Mouse (Mus musculus) CH12F3 (cell line): ENCODE measurements around the gene Cutal.

Experiments
- in situ Hi-C: fragments of 300-500 bp; cut with MboI; formaldehyde crosslinking; loops from 2 replicates; pipeline ENCODE4 v1.14.3; 2020; ENCODE audit warnings: low sequenced_read_pairs

Cutal gene

DNA sequence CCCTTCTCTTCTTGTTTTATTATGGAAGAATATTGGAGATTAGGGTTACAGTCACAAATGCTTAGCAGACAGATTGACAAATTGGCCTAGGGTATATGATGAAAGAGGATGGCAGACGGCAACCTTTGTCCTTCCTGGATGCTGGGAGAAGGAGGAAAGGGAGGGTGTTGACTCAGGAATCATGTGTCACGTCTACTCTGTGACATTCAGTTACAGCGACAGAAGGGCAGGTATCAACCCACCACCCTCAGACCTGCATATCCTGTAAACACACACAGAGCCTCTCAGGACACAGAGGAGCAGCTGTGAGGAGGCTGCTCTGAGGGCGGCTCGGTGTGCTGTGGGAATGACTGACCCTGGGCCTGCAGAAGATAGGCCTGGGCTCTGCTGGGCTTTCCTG lies 9.0 kb downstream of the Cutal start:
- in situ Hi-C loops, result no loop called here

DNA sequence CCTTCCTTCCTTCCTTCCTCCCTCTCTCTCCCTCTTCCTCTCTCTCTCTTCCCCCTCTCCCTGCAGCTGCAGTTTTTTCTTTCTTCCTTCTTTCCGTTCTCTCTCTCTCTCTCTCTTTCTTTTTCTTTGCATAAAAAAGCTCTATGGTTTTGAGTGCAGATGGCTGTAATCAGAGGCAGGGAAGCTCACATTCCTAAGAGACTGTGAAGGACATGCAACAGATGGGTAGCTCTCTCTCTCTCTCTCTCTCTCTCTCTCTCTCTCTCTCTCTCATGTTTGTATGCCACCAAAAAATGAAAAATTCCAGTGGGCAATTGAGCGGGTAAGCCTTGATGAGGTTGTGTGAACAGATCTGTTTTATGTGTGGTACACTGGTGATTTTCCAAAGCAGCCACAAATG lies 10.0 kb downstream of the Cutal start:
- in situ Hi-C loops, result no loop called here

DNA sequence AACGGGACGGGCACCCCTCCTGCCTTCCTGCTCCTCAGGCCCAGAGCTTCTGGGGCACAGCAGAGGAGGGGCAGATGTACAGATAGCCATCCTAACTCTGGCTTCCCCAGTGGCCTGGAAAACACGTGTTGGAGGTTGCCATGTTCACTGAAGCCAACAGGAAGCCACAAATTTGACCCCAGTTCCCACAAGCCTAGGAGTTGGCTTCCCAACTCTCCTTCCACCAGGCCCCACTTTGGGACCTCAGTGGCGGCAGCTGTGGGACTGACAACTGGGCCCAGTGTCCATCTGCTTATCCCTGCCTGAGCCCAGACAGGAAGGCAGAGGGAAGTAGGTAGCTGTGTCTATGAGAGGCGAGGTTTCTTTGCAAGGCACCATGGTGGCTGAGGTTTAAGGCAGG lies 19.8 kb downstream of the Cutal start:
- in situ Hi-C loops, result no loop called here

DNA sequence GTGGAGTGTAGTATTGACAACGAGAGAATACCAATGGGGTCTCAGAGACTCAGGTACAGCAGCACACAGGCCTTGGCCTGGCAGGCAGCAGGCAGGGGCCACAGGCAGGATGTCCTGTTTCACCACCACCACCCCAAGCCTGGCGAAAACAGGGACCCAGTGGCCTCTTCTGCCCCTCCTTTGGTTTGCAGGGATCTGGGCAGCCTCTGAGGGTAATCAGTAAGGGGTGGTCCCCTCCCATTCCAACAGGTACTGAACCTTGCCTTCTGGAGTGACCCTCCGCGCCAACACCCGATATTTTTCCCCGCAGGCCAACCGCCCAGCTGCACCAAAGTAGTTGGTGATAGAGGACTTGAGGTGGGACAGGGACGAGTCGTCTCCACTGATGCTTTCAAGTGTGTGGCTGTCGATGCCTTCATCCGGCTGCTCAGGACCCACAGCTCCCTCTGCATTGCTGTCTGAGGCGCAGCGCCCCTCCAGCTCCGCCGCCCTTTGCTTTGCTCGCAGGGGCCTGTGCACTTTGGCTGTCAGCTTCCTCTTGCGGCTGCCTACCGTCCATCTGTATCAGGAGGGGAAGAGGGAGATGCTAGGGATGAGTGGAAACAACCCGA lies 21.4 kb downstream of the Cutal start:
- in situ Hi-C loops, result no loop called here

DNA sequence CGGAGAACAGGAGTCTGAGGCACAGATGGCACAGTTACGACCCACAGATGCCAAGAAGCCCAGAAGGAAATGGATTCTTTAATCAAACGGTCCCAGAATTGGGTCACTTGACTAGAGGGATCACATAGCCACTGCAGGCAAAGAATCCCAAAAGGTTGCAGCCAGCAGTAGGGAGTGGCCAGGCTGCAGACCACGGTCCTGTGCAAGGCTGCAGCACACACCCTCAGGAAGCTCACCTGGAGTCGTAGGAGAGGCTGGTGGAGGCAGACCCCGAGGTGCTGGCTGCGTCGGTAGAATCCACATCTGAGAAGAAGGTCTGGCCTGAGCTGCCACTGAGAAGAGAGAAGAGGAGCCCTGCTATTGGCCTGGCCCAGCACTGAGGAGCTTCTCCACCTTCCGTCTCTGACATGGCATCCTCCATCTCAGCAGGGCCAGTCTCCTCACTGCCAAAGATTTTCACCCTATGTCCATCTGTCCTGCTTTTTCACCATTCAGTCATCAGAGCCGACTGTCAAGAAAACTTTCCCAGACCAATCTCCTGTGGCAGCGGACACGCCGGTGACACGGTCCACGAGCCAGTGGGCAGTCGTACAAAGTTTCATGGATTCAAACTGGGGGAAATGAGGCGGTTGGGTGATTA lies 22.7 kb downstream of the Cutal start:
- in situ Hi-C loops, result no loop called here

DNA sequence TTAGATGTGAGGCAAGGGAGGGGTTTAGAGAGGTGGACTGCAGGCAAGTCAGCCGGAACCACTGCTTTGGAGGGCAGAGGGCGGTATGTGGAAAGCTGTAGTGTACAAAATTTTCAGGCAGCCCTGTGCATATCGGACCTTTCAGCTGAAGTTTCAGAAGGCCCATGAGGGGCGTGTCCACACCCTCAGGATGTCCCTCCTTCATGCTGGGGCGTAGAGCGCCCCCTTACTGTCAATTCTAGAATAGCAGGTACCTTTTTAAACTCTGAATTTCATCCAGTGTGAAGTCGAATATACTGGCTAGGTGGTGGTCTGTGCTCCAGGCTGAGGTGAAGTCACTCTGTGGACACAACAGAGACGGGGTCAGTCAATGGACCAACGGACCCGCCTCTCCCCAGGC lies 23.6 kb downstream of the Cutal start:
- in situ Hi-C loops, result no loop called here

DNA sequence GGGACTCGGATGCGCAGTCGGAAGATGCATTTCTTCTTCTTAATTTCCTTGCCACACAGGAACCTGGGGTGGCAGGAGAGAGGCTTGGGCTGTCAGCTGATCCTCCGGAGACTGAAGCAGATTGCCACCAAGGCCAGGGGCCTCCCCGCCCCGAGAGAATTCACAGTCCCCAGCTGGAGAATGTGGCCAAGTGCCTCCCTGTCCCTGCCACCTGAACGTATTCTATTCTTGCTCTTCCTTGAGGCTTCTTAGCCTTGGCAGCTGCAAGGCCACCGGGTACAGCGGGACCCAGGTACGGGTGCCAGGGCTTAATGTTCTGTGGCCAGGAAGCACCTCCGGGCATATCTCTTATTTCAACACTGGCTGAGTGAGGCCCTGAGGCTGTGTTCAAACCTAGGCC lies 25.5 kb downstream of the Cutal start:
- in situ Hi-C loops, result no loop called here

DNA sequence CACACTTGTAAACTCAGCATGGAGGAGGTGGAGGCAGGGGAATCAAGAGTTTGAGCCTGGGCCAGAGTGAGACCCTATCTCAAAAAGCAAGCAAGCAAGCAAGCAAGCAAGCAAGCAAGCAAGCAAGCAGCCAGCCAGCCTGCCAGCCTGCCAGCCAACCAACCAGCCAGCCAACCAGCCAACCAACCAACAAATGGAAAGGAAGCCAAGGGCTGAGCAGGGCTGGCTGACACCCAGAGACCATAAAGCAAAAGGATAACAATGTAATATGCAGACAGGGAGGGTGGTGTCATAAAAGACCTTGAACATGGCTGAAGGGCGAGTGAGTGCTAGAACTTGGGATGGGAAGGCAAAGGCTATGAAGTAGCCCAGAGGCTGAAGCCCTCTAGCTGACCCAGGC lies 26.2 kb downstream of the Cutal start:
- in situ Hi-C loops, result no loop called here

DNA sequence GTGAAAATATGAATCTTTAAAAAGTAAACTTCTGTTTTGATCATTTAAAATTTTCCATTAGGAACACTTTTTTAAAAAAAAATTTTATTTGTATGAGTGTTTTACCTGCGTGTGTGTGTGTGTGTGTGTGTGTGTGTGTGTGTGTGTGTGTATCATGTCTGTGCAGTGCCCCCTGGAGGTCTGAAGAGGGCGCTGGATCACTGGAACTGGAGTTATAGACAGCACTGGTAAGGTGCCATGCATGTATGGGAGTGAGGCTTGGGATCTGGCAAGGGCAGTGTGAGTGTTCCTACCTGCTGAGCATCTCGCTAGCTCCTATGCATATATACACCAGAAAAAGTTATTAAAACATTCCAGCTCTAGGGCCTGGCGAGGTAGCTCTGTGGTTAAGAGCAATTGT lies 27.5 kb downstream of the Cutal start:
- in situ Hi-C loops, result no loop called here

DNA sequence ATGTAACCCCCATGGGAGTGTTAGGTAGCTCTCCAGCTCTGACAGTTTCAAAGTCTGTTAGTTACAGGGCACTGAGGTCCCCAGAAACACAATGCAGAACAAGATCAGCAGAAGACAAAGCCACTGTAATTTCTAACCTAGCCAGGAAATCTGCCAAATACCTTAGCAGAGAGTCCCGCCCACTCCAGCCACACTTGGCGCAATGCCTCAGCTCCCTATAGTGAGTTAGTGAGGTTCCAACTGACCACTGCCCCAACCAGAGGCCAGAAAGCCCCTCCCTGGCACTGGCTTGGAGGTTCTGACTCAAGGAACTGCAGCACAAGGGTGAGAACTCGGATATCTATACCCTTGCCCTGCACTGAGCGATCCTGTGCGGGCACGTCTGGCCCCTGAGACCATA lies 28.5 kb downstream of the Cutal start:
- in situ Hi-C loops, result no loop called here

DNA sequence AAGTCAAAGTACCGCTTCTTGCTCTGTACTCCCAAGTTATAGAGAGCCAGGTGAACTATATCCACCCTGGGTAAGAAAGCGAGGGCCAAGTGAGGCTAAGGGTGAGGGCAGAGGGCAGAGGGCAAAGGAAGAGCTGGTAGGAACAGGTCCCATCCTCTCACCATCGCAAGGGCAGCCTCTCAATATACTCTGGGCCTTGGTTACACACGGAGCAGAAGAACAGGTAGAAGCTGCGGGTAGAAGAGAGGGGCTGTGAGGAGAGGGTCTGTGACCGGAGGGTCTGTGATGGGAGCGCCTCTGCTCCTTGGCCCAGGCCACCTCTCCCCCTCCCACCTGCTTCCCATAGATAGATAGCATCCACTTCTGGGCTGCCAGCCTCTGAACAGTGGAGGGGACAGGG lies 29.0 kb downstream of the Cutal start:
- in situ Hi-C loops, result no loop called here

DNA sequence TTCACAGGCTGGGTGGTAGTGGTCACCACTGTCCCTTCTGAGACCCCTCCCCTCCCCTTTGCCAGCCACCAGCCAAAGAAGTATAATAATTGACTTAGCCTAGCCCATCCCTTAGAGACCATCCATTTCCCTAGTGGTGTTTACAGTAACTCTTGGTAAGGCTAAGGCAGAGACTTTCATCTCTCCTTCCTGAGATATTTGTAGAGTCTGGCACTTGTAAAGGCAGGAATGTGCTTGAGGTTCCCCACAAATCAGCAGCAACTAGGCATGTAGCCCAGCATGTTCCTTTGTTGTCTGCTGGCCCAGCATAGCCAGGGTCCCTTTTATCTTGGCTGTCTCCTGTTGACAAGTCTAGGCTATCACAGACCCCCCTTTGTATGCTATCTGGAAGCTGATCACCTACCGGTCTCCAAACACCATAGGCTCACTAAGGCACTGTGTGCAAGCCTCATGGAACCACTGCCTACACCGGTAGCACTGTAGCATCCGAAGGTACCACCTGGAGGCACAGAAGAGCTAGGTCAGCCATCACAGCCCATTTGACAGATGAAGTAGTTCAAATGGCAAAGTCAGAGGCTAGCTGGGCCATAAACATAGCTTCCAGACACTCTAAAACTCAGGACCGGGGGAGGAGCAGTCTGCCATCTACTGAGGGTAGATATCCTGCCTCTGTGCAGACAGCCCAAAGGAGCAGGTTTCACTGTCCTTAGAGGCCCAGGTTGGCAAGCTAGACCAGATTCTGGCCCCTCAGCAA lies 29.6 kb downstream of the Cutal start:
- in situ Hi-C loops, result no loop called here

DNA sequence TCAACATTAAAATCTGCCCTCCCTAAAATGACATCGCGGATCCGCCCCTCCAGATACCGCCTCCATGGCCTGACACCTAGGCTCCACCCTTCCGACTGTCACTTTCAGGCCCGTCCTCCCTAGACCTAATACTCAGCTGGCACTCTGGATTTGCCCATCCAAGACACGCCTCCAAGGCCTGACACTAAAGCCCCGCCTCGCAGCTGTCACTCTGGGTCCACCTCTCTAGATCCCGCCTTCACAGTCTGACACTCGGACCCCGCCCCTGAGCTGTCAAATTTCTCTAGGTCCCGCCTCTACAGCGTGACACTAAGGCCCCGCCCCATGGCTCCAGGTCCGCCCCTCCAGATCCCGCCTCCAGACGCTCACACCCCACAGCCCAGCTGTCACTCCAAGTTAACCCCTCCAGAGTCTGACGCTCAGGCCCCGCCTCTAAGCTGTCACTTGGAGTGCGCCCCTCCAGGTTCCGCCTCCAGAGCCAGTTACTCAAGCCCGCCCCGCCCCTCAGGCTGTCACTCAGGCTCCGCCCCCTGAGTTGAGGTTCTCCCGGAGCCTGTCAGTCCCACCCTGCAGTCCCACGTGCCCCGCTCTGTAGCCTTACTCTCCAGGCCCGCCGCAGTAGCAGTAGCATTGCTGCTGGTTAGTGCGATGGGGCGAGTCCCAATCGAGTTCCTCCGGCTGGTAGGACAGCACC lies 30.8 kb downstream of the Cutal start:
- in situ Hi-C loops, result no loop called here

DNA sequence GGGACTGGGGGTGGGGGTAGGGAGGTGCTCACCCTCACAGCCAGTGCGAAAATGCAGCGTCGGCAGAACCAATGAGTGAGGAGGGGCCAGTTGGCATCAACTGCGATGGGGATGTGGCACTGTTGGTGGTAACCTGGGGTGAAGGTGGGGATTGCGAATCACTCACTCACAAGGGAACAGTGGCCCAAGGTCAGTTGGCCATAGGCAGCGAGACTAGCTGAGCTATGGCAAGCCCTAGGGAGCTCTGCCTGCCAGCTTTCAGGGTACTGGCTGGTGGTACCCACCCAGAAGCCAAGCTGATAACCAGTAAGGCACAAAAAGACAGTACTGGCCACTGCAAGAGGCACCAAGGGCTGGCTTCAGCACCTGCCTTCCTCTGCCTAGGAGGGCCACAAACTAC lies 32.2 kb downstream of the Cutal start:
- in situ Hi-C loops, result no loop called here

DNA sequence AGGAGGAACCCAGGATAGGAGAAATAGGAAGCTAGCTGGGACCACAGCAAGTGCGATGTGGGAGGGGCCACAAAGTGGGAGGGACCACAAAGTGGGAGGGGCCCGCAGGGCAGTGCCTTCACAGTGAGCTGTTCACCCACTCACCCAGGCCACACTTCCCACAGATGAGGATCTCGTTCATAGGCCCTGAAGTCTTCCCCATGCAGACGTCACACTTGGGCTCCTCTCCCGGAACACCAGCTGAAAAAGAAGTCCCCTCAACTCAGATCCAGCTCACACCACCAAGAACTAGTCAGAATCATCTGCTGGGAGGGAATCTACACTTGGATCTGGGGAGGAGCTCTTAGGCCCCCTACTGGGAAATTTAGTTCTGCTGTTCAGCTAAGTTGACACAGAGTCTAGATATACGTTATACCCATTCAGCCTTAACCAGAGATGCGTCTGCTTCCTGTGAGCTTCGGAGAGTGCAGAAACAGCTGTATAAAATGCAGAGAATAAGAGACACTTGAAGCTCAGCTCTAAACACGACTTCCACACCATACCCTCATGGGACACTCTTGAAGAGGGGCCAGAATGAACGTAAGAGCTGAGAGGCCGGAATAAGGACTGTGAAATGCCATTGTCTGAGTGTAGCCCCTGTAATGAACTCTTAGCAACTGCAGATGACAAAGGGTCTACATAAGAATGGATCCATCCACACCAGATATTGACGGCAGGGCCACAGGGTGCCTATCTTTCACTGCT lies 32.8 kb downstream of the Cutal start:
- in situ Hi-C loops, result no loop called here

DNA sequence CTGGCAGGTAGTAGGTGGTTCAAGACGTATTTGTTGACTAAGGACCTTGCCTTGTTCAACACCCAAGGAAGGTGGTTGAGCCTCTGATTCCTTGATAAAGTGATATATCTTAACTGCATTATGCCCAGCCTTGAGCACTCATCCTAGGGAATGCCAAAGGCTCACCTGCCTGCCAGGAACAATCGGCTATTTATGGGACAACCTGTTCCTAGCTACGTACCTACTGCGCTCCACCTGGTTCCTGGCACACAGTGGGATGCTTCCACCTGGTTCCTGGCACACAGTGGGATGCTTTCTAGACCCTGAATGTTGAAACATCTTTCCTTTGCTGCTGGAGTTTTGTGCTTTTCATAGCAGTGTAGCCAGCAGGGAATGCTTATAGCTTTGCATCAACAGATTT lies 35.5 kb downstream of the Cutal start:
- in situ Hi-C loops, result no loop called here

DNA sequence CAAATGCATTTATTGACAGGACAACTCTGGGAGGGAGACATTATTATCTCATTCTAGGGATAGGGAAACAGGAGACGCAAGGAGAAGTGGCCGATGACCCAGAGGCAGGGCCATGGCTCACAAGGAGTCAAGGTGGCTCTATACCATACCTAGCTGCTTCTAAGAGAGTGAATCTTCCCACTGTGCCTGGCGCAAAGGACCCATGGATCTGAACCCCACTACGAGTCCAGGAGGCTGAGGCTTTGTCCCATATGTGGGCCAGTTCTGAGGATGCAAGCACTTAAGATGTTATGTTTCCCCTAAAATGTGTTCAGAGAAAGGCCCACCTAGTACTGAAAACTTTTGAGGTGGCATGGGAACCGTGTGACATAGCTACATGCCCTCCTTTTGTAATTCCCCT lies 37.7 kb downstream of the Cutal start:
- in situ Hi-C loops, result no loop called here

DNA sequence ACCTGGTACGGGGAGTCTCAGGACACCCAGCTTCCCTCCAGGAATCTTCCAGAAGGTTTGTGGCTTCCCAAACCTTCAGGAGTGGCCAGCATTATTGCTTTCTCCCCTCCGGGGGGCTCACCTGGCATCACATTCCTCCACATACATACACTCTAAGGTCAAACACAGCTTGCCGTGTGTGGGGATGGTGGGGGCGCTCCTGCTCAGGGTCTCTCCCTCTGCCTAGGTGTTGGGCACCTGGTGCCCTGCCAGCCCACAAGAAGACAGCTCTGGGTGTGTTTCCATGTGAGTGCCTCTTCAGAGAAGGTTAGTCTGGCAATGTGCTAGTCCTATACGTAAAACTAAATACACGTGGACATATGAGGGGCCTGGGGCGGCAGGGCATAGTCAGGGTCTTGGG lies 38.4 kb downstream of the Cutal start:
- in situ Hi-C loops, result no loop called here

DNA sequence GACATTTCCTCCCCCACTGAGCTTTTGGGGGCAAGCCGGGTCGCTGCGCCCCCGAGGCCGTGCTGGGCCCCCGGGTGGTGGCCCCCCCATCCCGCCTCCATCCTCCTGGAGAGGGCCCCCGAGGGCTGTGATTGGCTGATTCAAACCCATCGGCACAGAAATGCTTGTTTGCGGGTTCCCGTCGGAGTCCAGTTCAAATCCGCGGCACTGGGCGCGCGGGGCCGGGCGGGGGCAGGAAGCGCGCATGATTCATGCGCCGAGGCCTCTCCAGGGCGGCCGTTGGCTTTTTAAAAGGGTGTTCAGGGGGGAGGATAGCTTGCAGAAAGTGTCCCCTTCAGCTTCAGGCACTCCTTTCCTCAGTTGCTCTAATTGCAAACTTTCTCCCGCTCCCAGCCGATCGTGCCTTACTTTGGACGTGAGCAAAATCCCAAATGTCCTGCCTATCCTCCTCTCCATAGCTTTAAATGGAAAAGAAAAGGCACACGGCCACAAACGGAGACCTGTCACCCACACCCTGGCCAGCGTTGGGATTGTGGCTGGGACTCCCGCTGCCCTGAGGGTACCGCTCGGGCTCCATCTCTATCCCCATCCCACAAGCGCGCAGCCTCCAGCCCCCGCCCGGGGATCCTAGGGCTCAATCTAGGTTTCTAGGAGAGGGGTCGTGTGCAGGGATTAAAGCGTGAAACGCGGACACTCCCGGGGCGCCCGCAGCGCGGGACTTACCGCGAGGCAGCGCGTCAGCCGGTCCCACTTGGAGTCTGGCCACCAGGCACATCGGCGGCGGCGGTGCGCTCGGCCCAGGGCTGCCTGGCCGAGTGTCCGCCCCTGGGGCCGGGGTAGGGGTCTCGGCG lies 39.2 kb downstream of the Cutal start, which contains the start of gene Phf19:
TSS of gene Phf19 (minus strand) at position 809 of the 851 bp plus-strand sequence.
- in situ Hi-C loops, result no loop called here
